Mouse (Mus musculus) sigmoid colon, adult 10 weeks (tissue): ENCODE measurements around the gene Mapk8ip3. TPM values are rescaled to one million over a fixed set of nuclear protein-coding genes. Genes with fewer than 3 reads are reported as not detected.

ENCODE experiments used
- polyA plus RNA-seq: library from polyadenylated mRNA; stranded (reverse); fragments of 350-450 nt; fragmentation: Illumina TruSeq; extraction: RNeasy Lipid Tissue Mini Kit (QIAGEN cat#74804); gene quantifications from one replicate; pipeline ENCODE4 v1.2.3, GENCODE M21; 2014; ENCODE audit warnings: low read depth, low replicate concordance

The Mapk8ip3 gene
- 7.2 TPM for polyA plus RNA-seq

GRCm38 (mm10) chr17:24936259-24937237 lies at the start of gene Mapk8ip3:
Mapk8ip3 (minus strand) TSS chr17:24936977.

GRCm38 (mm10) chr17:24960135-24960851 lies 23.5 kb upstream of the Mapk8ip3 start, which contains the start of gene Jpt2:
Jpt2 (minus strand) TSS chr17:24960689.

GRCm38 (mm10) chr17:24896241-24896992 lies 40.4 kb downstream of the Mapk8ip3 start, which contains the start of gene Nme3:
Nme3 (plus strand) TSS chr17:24896500.

GRCm38 (mm10) chr17:24894995-24895547 lies 41.7 kb downstream of the Mapk8ip3 start, which contains the start of the genes Eme2 and Mrps34:
Eme2 (minus strand) TSS chr17:24895087.
Mrps34 (plus strand) TSS chr17:24895116.

GRCm38 (mm10) chr17:24886134-24886931 lies 50.4 kb downstream of the Mapk8ip3 start, which contains the start of the genes Nubp2 and Spsb3:
Nubp2 (minus strand) TSS chr17:24886349.
Spsb3 (plus strand) TSS chr17:24886643.

GRCm38 (mm10) chr17:24865776-24866175 lies 71.0 kb downstream of the Mapk8ip3 start, which contains the start of gene Igfals:
Igfals (plus strand) TSS chr17:24865997.

GRCm38 (mm10) chr17:24850065-24850772 lies 86.6 kb downstream of the Mapk8ip3 start, which contains the start of gene Fahd1:
Fahd1 (minus strand) TSS chr17:24850364.

Other genes with a start within 250 kb of the Mapk8ip3 start
- 1.1 TPM for gene Syngr3, start 247.0 kb downstream of the Mapk8ip3 start, polyA plus RNA-seq
- 13.7 TPM for gene Gfer, start 240.8 kb downstream of the Mapk8ip3 start, polyA plus RNA-seq
- gene Noxo1, start 240.7 kb downstream of the Mapk8ip3 start, polyA plus RNA-seq: 14.0 TPM
- not detected for gene Tbl3, start 229.3 kb downstream of the Mapk8ip3 start, polyA plus RNA-seq
- gene Rnf151, start 218.9 kb downstream of the Mapk8ip3 start, polyA plus RNA-seq: not detected
- gene Rps2, start 218.9 kb downstream of the Mapk8ip3 start, polyA plus RNA-seq: 513 TPM
- gene Ndufb10, start 212.5 kb downstream of the Mapk8ip3 start, polyA plus RNA-seq: 96.4 TPM
- not detected for gene Rpl3l, start 209.2 kb downstream of the Mapk8ip3 start, polyA plus RNA-seq
- 5.8 TPM for gene Msrb1, start 200.3 kb downstream of the Mapk8ip3 start, polyA plus RNA-seq
- gene Hs3st6, start 184.0 kb downstream of the Mapk8ip3 start, polyA plus RNA-seq: not detected
- gene Meiob, start 132.7 kb downstream of the Mapk8ip3 start, polyA plus RNA-seq: 0.95 TPM
- gene Hagh, start 96.8 kb downstream of the Mapk8ip3 start, polyA plus RNA-seq: 10.6 TPM
- gene Fahd1, start 86.6 kb downstream of the Mapk8ip3 start, polyA plus RNA-seq: 194 TPM
- not detected for gene Igfals, start 71.0 kb downstream of the Mapk8ip3 start, polyA plus RNA-seq
- gene Nubp2, start 50.6 kb downstream of the Mapk8ip3 start, polyA plus RNA-seq: 2.7 TPM
- gene Spsb3, start 50.3 kb downstream of the Mapk8ip3 start, polyA plus RNA-seq: not detected
- 2.0 TPM for gene Eme2, start 41.9 kb downstream of the Mapk8ip3 start, polyA plus RNA-seq
- gene Mrps34, start 41.9 kb downstream of the Mapk8ip3 start, polyA plus RNA-seq: 1.8 TPM
- 1.0 TPM for gene Nme3, start 40.5 kb downstream of the Mapk8ip3 start, polyA plus RNA-seq
- gene Jpt2, start 23.7 kb upstream of the Mapk8ip3 start, polyA plus RNA-seq: 62.0 TPM
- 12.3 TPM for gene Cramp1l, start 78.8 kb upstream of the Mapk8ip3 start, polyA plus RNA-seq
- 8.1 TPM for gene Ift140, start 79.1 kb upstream of the Mapk8ip3 start, polyA plus RNA-seq
- 2.8 TPM for gene Tmem204, start 146.6 kb upstream of the Mapk8ip3 start, polyA plus RNA-seq
- gene Telo2, start 179.0 kb upstream of the Mapk8ip3 start, polyA plus RNA-seq: 3.0 TPM
- gene Ptx4, start 183.8 kb upstream of the Mapk8ip3 start, polyA plus RNA-seq: not detected
- gene Clcn7, start 196.4 kb upstream of the Mapk8ip3 start, polyA plus RNA-seq: 4.3 TPM
- gene Ccdc154, start 225.5 kb upstream of the Mapk8ip3 start, polyA plus RNA-seq: not detected
- gene Gm38655, start 238.5 kb upstream of the Mapk8ip3 start, polyA plus RNA-seq: not detected
- gene BC003965, start 247.6 kb upstream of the Mapk8ip3 start, polyA plus RNA-seq: 19.8 TPM